Mouse (Mus musculus) MEL (cell line): ENCODE measurements around the gene Kcnmb1. TPM values are rescaled to one million over a fixed set of nuclear protein-coding genes. Genes with fewer than 3 reads are reported as not detected.

Experiments
- DNase-seq: peaks from one replicate; pipeline ENCODE4 v3.0.0; 2011; ENCODE audit warnings: low read depth, low spot score
- H3K27ac ChIP-seq: 2 replicates; pipeline ENCODE4 v1.5.1; 2012; ENCODE audit warnings: low read depth, mild to moderate bottlenecking, control low read depth, low read length, moderate library complexity; ENCODE audit not compliant: control insufficient read depth
- H3K27me3 ChIP-seq, 2 experiments: fragments of 150-350 bp in 1 of 2; sonication (generic) in 1 of 2; 2 replicates each; pipeline ENCODE4 v1.6.1; 2012; ENCODE audit warnings: low read length in 2 of 2, mild to moderate bottlenecking in 2 of 2, improper control_type of control experiment in 1 of 2, moderate library complexity in 1 of 2; ENCODE audit not compliant: insufficient read depth in 2 of 2, control insufficient read depth in 1 of 2
- H3K36me3 ChIP-seq, 2 experiments: 2 replicates each; pipeline ENCODE4 v1.6.1; 2012 to 2014; ENCODE audit warnings: low read length in 2 of 2, improper control_type of control experiment in 1 of 2, inconsistent platforms in 1 of 2, mild to moderate bottlenecking in 1 of 2; ENCODE audit not compliant: insufficient read depth in 2 of 2, control insufficient read depth in 1 of 2
- H3K4me1 ChIP-seq, 2 experiments: fragments of 150-350 bp in 1 of 2; sonication (generic) in 1 of 2; 2 replicates each; pipeline ENCODE4 v1.6.1; 2012; ENCODE audit warnings: low read length in 2 of 2, improper control_type of control experiment in 1 of 2, mild to moderate bottlenecking in 1 of 2; ENCODE audit not compliant: insufficient read depth in 2 of 2, control insufficient read depth in 1 of 2
- H3K4me3 ChIP-seq, 2 experiments: fragments of 150-350 bp in 1 of 2; sonication (generic) in 1 of 2; 2 replicates each; pipeline ENCODE4 v1.5.1; 2012; ENCODE audit warnings: low read depth in 2 of 2, low read length in 2 of 2, mild to moderate bottlenecking in 2 of 2, moderate library complexity in 2 of 2, control low read depth in 1 of 2, improper control_type of control experiment in 1 of 2; ENCODE audit not compliant: control insufficient read depth in 1 of 2, insufficient read depth in 1 of 2
- H3K79me2 ChIP-seq: 2 replicates; pipeline ENCODE4 v1.6.1; 2012; ENCODE audit warnings: mild to moderate bottlenecking, low read length, moderate library complexity; ENCODE audit not compliant: control insufficient read depth, poor library complexity, insufficient read depth
- H3K9ac ChIP-seq: 2 replicates; pipeline ENCODE4 v1.6.1; 2012; ENCODE audit warnings: low read depth, mild to moderate bottlenecking, control low read depth, low read length, moderate library complexity; ENCODE audit not compliant: control insufficient read depth, poor library complexity, severe bottlenecking
- H3K9me3 ChIP-seq: fragments of 150-350 bp; sonication (generic); replicated peaks from 2 replicates; pipeline ENCODE4 v1.6.1; 2012; ENCODE audit warnings: mild to moderate bottlenecking, low read length, improper control_type of control experiment, moderate library complexity; ENCODE audit not compliant: insufficient read depth
- BHLHE40 ChIP-seq: IDR thresholded peaks from 2 replicates; pipeline ENCODE4 v1.6.1; 2012; ENCODE audit warnings: low read depth, mild to moderate bottlenecking, inconsistent platforms, low read length, improper control_type of control experiment, borderline replicate concordance
- CHD1 ChIP-seq: IDR thresholded peaks from 2 replicates; pipeline ENCODE4 v1.6.1; 2012; ENCODE audit warnings: low read depth, mild to moderate bottlenecking, inconsistent platforms, low read length, improper control_type of control experiment
- ELF1 ChIP-seq: IDR thresholded peaks from 2 replicates; pipeline ENCODE4 v1.6.1; 2014; ENCODE audit warnings: low read depth, mild to moderate bottlenecking, inconsistent platforms, low read length, improper control_type of control experiment, moderate library complexity
- EP300 ChIP-seq, 2 experiments: IDR thresholded peaks; 2 replicates each; pipeline ENCODE4 v1.6.1; 2011; ENCODE audit warnings: improper control_type of control experiment in 2 of 2, low read length in 2 of 2, low read depth in 1 of 2, mild to moderate bottlenecking in 1 of 2
- ETS1 ChIP-seq: IDR thresholded peaks from 2 replicates; pipeline ENCODE4 v1.6.1; 2012; ENCODE audit warnings: low read depth, mild to moderate bottlenecking, inconsistent platforms, low read length, improper control_type of control experiment, moderate library complexity
- GATA1 ChIP-seq: IDR thresholded peaks from 2 replicates; pipeline ENCODE4 v1.6.1; 2011; ENCODE audit warnings: low read depth, low read length, improper control_type of control experiment
- HCFC1 ChIP-seq: IDR thresholded peaks from 2 replicates; pipeline ENCODE4 v1.6.1; 2012; ENCODE audit warnings: low read depth, mild to moderate bottlenecking, inconsistent platforms, low read length, improper control_type of control experiment, moderate library complexity
- KAT2A ChIP-seq: conservative IDR thresholded peaks from 2 replicates; pipeline ENCODE4 v1.6.1; 2012; ENCODE audit warnings: low read depth, low read length, improper control_type of control experiment, inconsistent platforms
- MAX ChIP-seq: IDR thresholded peaks from 2 replicates; pipeline ENCODE4 v1.6.1; 2011; ENCODE audit warnings: low read length, improper control_type of control experiment
- MXI1 ChIP-seq: IDR thresholded peaks from 2 replicates; pipeline ENCODE4 v1.6.1; 2011; ENCODE audit warnings: mild to moderate bottlenecking, low read depth, low read length, improper control_type of control experiment
- MYB ChIP-seq: IDR thresholded peaks from 2 replicates; pipeline ENCODE4 v1.6.1; 2011; ENCODE audit warnings: mild to moderate bottlenecking, low read depth, low read length, improper control_type of control experiment
- NELFE ChIP-seq: IDR thresholded peaks from 2 replicates; pipeline ENCODE4 v1.6.1; 2011; ENCODE audit warnings: low read depth, low read length, improper control_type of control experiment
- NRF1 ChIP-seq: IDR thresholded peaks from 2 replicates; pipeline ENCODE4 v1.6.1; 2014; ENCODE audit warnings: low read depth, mild to moderate bottlenecking, inconsistent platforms, low read length, improper control_type of control experiment, moderate library complexity; ENCODE audit not compliant: poor library complexity, insufficient read depth, severe bottlenecking
- RAD21 ChIP-seq: IDR thresholded peaks from 2 replicates; pipeline ENCODE4 v1.6.1; 2011; ENCODE audit warnings: mild to moderate bottlenecking, low read depth, low read length, improper control_type of control experiment
- RCOR1 ChIP-seq: IDR thresholded peaks from 2 replicates; pipeline ENCODE4 v1.6.1; 2012; ENCODE audit warnings: low read depth, mild to moderate bottlenecking, inconsistent platforms, low read length, improper control_type of control experiment
- TBP ChIP-seq: IDR thresholded peaks from 2 replicates; pipeline ENCODE4 v1.8.0; 2011; ENCODE audit warnings: low read depth, low read length, improper control_type of control experiment
- UBTF ChIP-seq: IDR thresholded peaks from 2 replicates; pipeline ENCODE4 v1.6.1; 2012; ENCODE audit warnings: low read depth, mild to moderate bottlenecking, inconsistent platforms, low read length, improper control_type of control experiment, moderate library complexity, borderline replicate concordance; ENCODE audit not compliant: insufficient read depth
- USF1 ChIP-seq: IDR thresholded peaks from 2 replicates; pipeline ENCODE4 v1.6.1; 2014; ENCODE audit warnings: low read depth, mild to moderate bottlenecking, inconsistent platforms, low read length, improper control_type of control experiment, moderate library complexity
- USF2 ChIP-seq, 2 experiments: IDR thresholded peaks; 2 replicates each; pipeline ENCODE4 v1.6.1; 2011 to 2012; ENCODE audit warnings: improper control_type of control experiment in 2 of 2, low read length in 2 of 2, borderline replicate concordance in 1 of 2, inconsistent platforms in 1 of 2, low read depth in 1 of 2, mild to moderate bottlenecking in 1 of 2; ENCODE audit not compliant: insufficient read depth in 1 of 2
- ZC3H11A ChIP-seq: IDR thresholded peaks from 2 replicates; pipeline ENCODE4 v1.6.1; 2012; ENCODE audit warnings: low read depth, mild to moderate bottlenecking, inconsistent platforms, low read length, improper control_type of control experiment
- ZKSCAN1 ChIP-seq: IDR thresholded peaks from 2 replicates; pipeline ENCODE4 v1.6.1; 2012; ENCODE audit warnings: low read depth, mild to moderate bottlenecking, inconsistent platforms, low read length, improper control_type of control experiment, moderate library complexity
- polyA plus RNA-seq, 2 experiments: library from polyadenylated mRNA; stranded (reverse) in 1 of 2; unstranded in 1 of 2; fragments of >175 nt in 1 of 2; fragments of >200 nt in 1 of 2; gene quantifications; 2 replicates each; pipeline versions ENCODE4 v1.2.1 to v1.2.4; 2012; ENCODE audit warnings: low replicate concordance in 2 of 2, low read depth in 1 of 2; ENCODE audit not compliant: insufficient read length in 2 of 2, insufficient read depth in 1 of 2, missing spikeins in 1 of 2
- total RNA-seq: library from RNA; depleted of rRNA; stranded (reverse); fragments of 300-350 nt; gene quantifications from 2 replicates; pipeline ENCODE4 v1.2.3, GENCODE M21; 2012

Gene Kcnmb1
- total and polyA plus RNA-seq, 3 experiments: 0.15 to 0.85 TPM; not detected in 1

- H3K4me3 ChIP-seq: no peak overlapping the region
- H3K4me1 ChIP-seq: peaks cover 0 to 6% of the 10 kb centered on the region in 2 experiments; a peak in 2 of 4 replicates
- no peaks in the 10 kb centered on the region for H3K79me2 ChIP-seq
- TF ChIP-seq CHD1 (no peak), MYB (peak; percentile 58), RAD21 (no peak), NELFE (no peak), EP300 (IDR thresholded peaks at IDR 0.05; ENCODE audit: low read depth in 1 of 2, low read length in 2 of 2) (peak in 1 of 2 experiments; percentile 60; a peak in 2 of 4 replicates), NRF1 (no peak), MAX (0 out of 2 replicates have a peak, but pooled peaks have one; percentile 22), BHLHE40 (0 out of 2 replicates have a peak, but pooled peaks have one; percentile 11), ZC3H11A (peak; percentile 14; the same call in 1 of the 2 replicates), USF1 (peak; percentile 53), KAT2A (no peak)
- no peak overlapping the region for H3K27ac ChIP-seq
- no peak for DNase-seq
- H3K27me3 ChIP-seq: no peaks in the 10 kb centered on the region
- no peaks in the 10 kb centered on the region for H3K36me3 ChIP-seq
- no peak overlapping the region for H3K9ac ChIP-seq
- H3K9me3 ChIP-seq: no peaks in the 10 kb centered on the region
These were observed 44.4 kb upstream of the Kcnmb1 start for GRCm38 (mm10) chr11:33918424-33918823.

DNA sequence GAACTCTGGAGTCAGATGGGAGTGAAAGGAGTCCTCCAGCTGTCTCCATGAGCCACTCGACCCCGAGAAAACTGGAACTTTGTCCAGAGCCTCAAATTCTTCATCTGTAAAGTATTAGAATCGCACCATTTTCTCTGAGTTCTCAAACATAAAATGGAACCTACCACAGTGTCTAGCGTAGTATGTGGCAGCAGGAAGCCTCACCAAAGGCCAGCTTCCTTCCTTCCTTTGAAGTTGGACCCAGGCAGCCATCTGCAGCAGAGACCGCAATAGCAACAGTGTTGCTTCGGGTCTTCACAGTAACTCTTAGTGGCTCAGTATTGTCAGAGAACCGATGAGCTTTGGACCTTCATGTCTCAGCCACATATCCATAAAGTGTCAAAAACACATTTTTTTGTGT is 43.0 kb upstream of the Kcnmb1 start:
- H3K36me3 ChIP-seq: no peaks in the 10 kb centered on the region
- TF ChIP-seq ZKSCAN1 (no peak), USF2 (IDR thresholded peaks at IDR 0.05; ENCODE audit: borderline replicate concordance in 1 of 2, insufficient read depth in 1 of 2, low read depth in 1 of 2, low read length in 2 of 2) (no peak), GATA1 (no peak), TBP (no peak), NELFE (no peak), RAD21 (no peak), RCOR1 (no peak), MXI1 (no peak), ETS1 (no peak), BHLHE40 (no peak), CHD1 (no peak), HCFC1 (no peak), UBTF (no peak), ELF1 (no peak), KAT2A (no peak)
- TF ChIP-seq, all 39 proteins: peak for 0
- no peaks in the 10 kb centered on the region for H3K27me3 ChIP-seq
- DNase-seq: no peak
- no peak overlapping the region for H3K9ac ChIP-seq
- H3K4me1 ChIP-seq: peaks cover 0 to 6% of the 10 kb centered on the region in 2 experiments; a peak in 3 of 4 replicates
- no peaks in the 10 kb centered on the region for H3K79me2 ChIP-seq
- no peak overlapping the region for H3K27ac ChIP-seq
- no peaks in the 10 kb centered on the region for H3K9me3 ChIP-seq
- no peak overlapping the region for H3K4me3 ChIP-seq
